8 mouse cellular contexts compared by ENCODE assay signal in the genomic region with DNA sequence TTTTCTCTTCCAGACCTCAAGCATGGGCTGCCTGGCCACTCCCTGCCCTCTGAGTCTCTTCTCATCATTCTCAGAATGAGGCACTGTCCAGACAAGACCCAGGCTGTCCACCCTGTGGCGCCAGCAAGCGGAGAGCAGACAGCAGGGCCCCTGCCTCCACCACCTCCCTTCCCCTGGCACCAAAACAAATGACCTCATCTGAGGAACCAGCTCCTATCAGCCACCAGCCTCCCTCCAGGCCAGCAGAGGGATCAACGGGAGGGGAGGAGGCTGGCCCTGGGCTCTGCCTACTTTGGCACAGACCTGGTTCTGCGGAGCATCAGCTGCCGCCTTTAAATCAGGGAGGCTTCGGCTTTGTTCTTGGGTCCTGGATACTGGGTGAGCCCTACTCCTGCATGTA. TPM values are rescaled to one million over a fixed set of nuclear protein-coding genes. Genes with fewer than 3 reads are reported as not detected.
DNase-seq lines count a peak whose midpoint lies in the region; ATAC-seq and TF ChIP-seq lines count a peak whose summit lies in the region.

No protein-coding gene starts in this region.

- TF ChIP-seq CTCF in liver, postnatal 0 days (IDR thresholded peaks at IDR 0.05; ENCODE audit: low read depth): peak; percentile 34

- no peak overlapping the region for H3K27ac ChIP-seq in midbrain, embryonic 14.5 days (replicated peaks; ENCODE audit: low read depth, low read length)
- H3K27ac ChIP-seq in midbrain, embryonic 11.5 days (ENCODE audit: low read depth, low read length): no peak overlapping the region
- H3K27ac ChIP-seq in hindbrain, embryonic 16.5 days (ENCODE audit: low read depth, low read length): no peak overlapping the region
- no peak overlapping the region for H3K27ac ChIP-seq in liver, postnatal 0 days (ENCODE audit: low read depth)
- H3K27ac ChIP-seq in stomach, embryonic 14.5 days (ENCODE audit: low read length): no peak overlapping the region

- no peak for TF ChIP-seq EP300 in liver, postnatal 0 days (IDR thresholded peaks at IDR 0.05; ENCODE audit: low read depth)

- WGBS in midbrain, embryonic 14.5 days: 36% methylated on average over 6 of the region's 6 CpGs
- 45% methylated on average over 6 of the region's 6 CpGs for WGBS in midbrain, embryonic 11.5 days
- 30% methylated on average over 6 of the region's 6 CpGs for WGBS in hindbrain, embryonic 16.5 days
- 38% methylated on average over 6 of the region's 6 CpGs for WGBS in liver, postnatal 0 days (ENCODE audit: insufficient replicate concordance)
- 28% methylated on average over 6 of the region's 6 CpGs for WGBS in stomach, embryonic 14.5 days

- no peak overlapping the region for H3K4me3 ChIP-seq in midbrain, embryonic 14.5 days (replicated peaks; ENCODE audit: low read depth, low read length)
- H3K4me3 ChIP-seq in midbrain, embryonic 11.5 days (ENCODE audit: low read depth, low read length): no peak overlapping the region
- H3K4me3 ChIP-seq in hindbrain, embryonic 16.5 days (ENCODE audit: low read length): no peak overlapping the region
- H3K4me3 ChIP-seq in liver, postnatal 0 days (ENCODE audit: low read depth, low read length): no peak overlapping the region
- H3K4me3 ChIP-seq in stomach, embryonic 14.5 days (ENCODE audit: low read depth, low read length): no peak overlapping the region

- H3K9me3 ChIP-seq in midbrain, embryonic 14.5 days (ENCODE audit: control insufficient read depth, low read length): no peaks in the 10 kb centered on the region
- H3K9me3 ChIP-seq in midbrain, embryonic 11.5 days (ENCODE audit: control insufficient read depth, low read length): no peaks in the 10 kb centered on the region
- no peaks in the 10 kb centered on the region for H3K9me3 ChIP-seq in hindbrain, embryonic 16.5 days (ENCODE audit: control insufficient read depth, low read length)
- no peaks in the 10 kb centered on the region for H3K9me3 ChIP-seq in liver, postnatal 0 days (ENCODE audit: low read length)
- H3K9me3 ChIP-seq in stomach, embryonic 14.5 days (ENCODE audit: control insufficient read depth, low read depth, low read length): no peaks in the 10 kb centered on the region

- peak; percentile 38 for DNase-seq in midbrain, embryonic 14.5 days
- no peak for DNase-seq in midbrain, embryonic 11.5 days (ENCODE audit: low spot score, missing footprints)
- DNase-seq in cerebellum, adult 9-11 months: peak; percentile 97
- peak; percentile 56 for DNase-seq in gastrocnemius, postnatal 25 days
- DNase-seq in liver, postnatal 0 days: peak; percentile 41
- no peak for DNase-seq in spleen, postnatal 10 days (ENCODE audit: low spot score in 2 of 2)

- no peaks in the 10 kb centered on the region for H3K4me1 ChIP-seq in midbrain, embryonic 14.5 days (ENCODE audit: control insufficient read depth, insufficient read depth, low read length)
- H3K4me1 ChIP-seq in midbrain, embryonic 11.5 days (ENCODE audit: control insufficient read depth, insufficient read depth, low read length): no peaks in the 10 kb centered on the region
- H3K4me1 ChIP-seq in hindbrain, embryonic 16.5 days (ENCODE audit: control insufficient read depth, insufficient read depth, low read depth, low read length): no peaks in the 10 kb centered on the region
- H3K4me1 ChIP-seq in liver, postnatal 0 days (ENCODE audit: insufficient read depth): no peaks in the 10 kb centered on the region
- H3K4me1 ChIP-seq in stomach, embryonic 14.5 days (ENCODE audit: control insufficient read depth, insufficient read depth, low read length): no peaks in the 10 kb centered on the region

- no peak overlapping the region for H3K4me2 ChIP-seq in midbrain, embryonic 14.5 days (ENCODE audit: low read length)
- no peak overlapping the region for H3K4me2 ChIP-seq in midbrain, embryonic 11.5 days
- no peak overlapping the region for H3K4me2 ChIP-seq in hindbrain, embryonic 16.5 days (ENCODE audit: low read length)
- H3K4me2 ChIP-seq in liver, postnatal 0 days (ENCODE audit: low read depth, low read length): no peak overlapping the region
- no peak overlapping the region for H3K4me2 ChIP-seq in stomach, embryonic 14.5 days (replicated peaks; ENCODE audit: low read depth, low read length)

- H3K36me3 ChIP-seq in midbrain, embryonic 14.5 days (ENCODE audit: control insufficient read depth, insufficient read depth, low read length): no peaks in the 10 kb centered on the region
- no peaks in the 10 kb centered on the region for H3K36me3 ChIP-seq in midbrain, embryonic 11.5 days (ENCODE audit: control insufficient read depth, insufficient read depth, low read length)
- no peaks in the 10 kb centered on the region for H3K36me3 ChIP-seq in hindbrain, embryonic 16.5 days (ENCODE audit: control insufficient read depth, insufficient read depth, low read length)
- H3K36me3 ChIP-seq in liver, postnatal 0 days (replicated peaks; ENCODE audit: insufficient read depth, low read length): no peaks in the 10 kb centered on the region
- no peaks in the 10 kb centered on the region for H3K36me3 ChIP-seq in stomach, embryonic 14.5 days (ENCODE audit: control insufficient read depth, insufficient read depth, low read length)

- no peak for ATAC-seq in midbrain, embryonic 14.5 days (ENCODE audit: low FRiP score, low TSS enrichment)
- ATAC-seq in midbrain, embryonic 11.5 days (ENCODE audit: low FRiP score): no peak
- peak; percentile 80 for ATAC-seq in hindbrain, embryonic 16.5 days
- ATAC-seq in liver, postnatal 0 days: peak; percentile 82
- peak; percentile 65; the same call in 1 of the 2 replicates for ATAC-seq in stomach, embryonic 14.5 days (ENCODE audit: insufficient number of reproducible peaks, insufficient read depth, low FRiP score, low read depth)

- no peak overlapping the region for H3K9ac ChIP-seq in midbrain, embryonic 14.5 days (replicated peaks; ENCODE audit: low read length)
- H3K9ac ChIP-seq in midbrain, embryonic 11.5 days (ENCODE audit: low read length): no peak overlapping the region
- H3K9ac ChIP-seq in hindbrain, embryonic 16.5 days (ENCODE audit: low read depth, low read length): no peak overlapping the region
- no peak overlapping the region for H3K9ac ChIP-seq in liver, postnatal 0 days (replicated peaks)
- H3K9ac ChIP-seq in stomach, embryonic 14.5 days (replicated peaks; ENCODE audit: low read depth, low read length): no peak overlapping the region

- no peaks in the 10 kb centered on the region for H3K27me3 ChIP-seq in midbrain, embryonic 14.5 days (ENCODE audit: control insufficient read depth, insufficient read depth, low read length)
- no peaks in the 10 kb centered on the region for H3K27me3 ChIP-seq in midbrain, embryonic 11.5 days (ENCODE audit: control insufficient read depth, insufficient read depth, low read length)
- no peaks in the 10 kb centered on the region for H3K27me3 ChIP-seq in hindbrain, embryonic 16.5 days (replicated peaks; ENCODE audit: control insufficient read depth, insufficient read depth, low read length)
- H3K27me3 ChIP-seq in liver, postnatal 0 days (ENCODE audit: insufficient read depth, low read length): 0 out of 2 replicates have a peak, but pooled peaks cover 3% of the 10 kb centered on the region
- H3K27me3 ChIP-seq in stomach, embryonic 14.5 days (ENCODE audit: control insufficient read depth, insufficient read depth, low read length): no peaks in the 10 kb centered on the region

RNA-seq across cellular contexts. Expression of a gene that starts 5.0 kb away (rescaled TPM):
- polyA plus RNA-seq in midbrain, embryonic 14.5 days (2014; fragmentation: Nextera tagmentation; extraction: Ambion mirVana): not detected in 2 replicates
- polyA plus RNA-seq in midbrain, embryonic 11.5 days (2014; fragmentation: Nextera tagmentation; extraction: Ambion mirVana): not detected in 2 replicates
- not detected for total RNA-seq in gastrocnemius, postnatal 25 days (2021)
- not detected in 2 replicates for polyA plus RNA-seq in hindbrain, embryonic 16.5 days (2015; fragmentation: Nextera tagmentation; extraction: Ambion mirVana)
- not detected in 2 replicates for polyA plus RNA-seq in liver, postnatal 0 days (2015; fragmentation: Nextera tagmentation; extraction: Ambion mirVana)
- polyA plus RNA-seq in stomach, embryonic 14.5 days (2014; fragmentation: Nextera tagmentation; extraction: Ambion mirVana): not detected in 2 replicates

RNA-seq across cellular contexts. Expression of a gene that starts 7.9 kb away (rescaled TPM):
- polyA plus RNA-seq in midbrain, embryonic 14.5 days (2014; fragmentation: Nextera tagmentation; extraction: Ambion mirVana): 0.29 TPM in 1 of 2 replicates, not detected in the other
- not detected in 2 replicates for polyA plus RNA-seq in midbrain, embryonic 11.5 days (2014; fragmentation: Nextera tagmentation; extraction: Ambion mirVana)
- not detected for total RNA-seq in gastrocnemius, postnatal 25 days (2021)
- polyA plus RNA-seq in hindbrain, embryonic 16.5 days (2015; fragmentation: Nextera tagmentation; extraction: Ambion mirVana): 0.65 TPM in 1 of 2 replicates, not detected in the other
- not detected in 2 replicates for polyA plus RNA-seq in liver, postnatal 0 days (2015; fragmentation: Nextera tagmentation; extraction: Ambion mirVana)
- 0.35 TPM in 1 of 2 replicates, not detected in the other for polyA plus RNA-seq in stomach, embryonic 14.5 days (2014; fragmentation: Nextera tagmentation; extraction: Ambion mirVana)

RNA-seq across cellular contexts. Expression of a gene that starts 43.2 kb away (rescaled TPM):
- not detected in 2 replicates for polyA plus RNA-seq in midbrain, embryonic 14.5 days (2014; fragmentation: Nextera tagmentation; extraction: Ambion mirVana)
- not detected in 2 replicates for polyA plus RNA-seq in midbrain, embryonic 11.5 days (2014; fragmentation: Nextera tagmentation; extraction: Ambion mirVana)
- total RNA-seq in gastrocnemius, postnatal 25 days (2021): not detected
- not detected in 2 replicates for polyA plus RNA-seq in hindbrain, embryonic 16.5 days (2015; fragmentation: Nextera tagmentation; extraction: Ambion mirVana)
- polyA plus RNA-seq in liver, postnatal 0 days (2015; fragmentation: Nextera tagmentation; extraction: Ambion mirVana): not detected in 2 replicates
- polyA plus RNA-seq in stomach, embryonic 14.5 days (2014; fragmentation: Nextera tagmentation; extraction: Ambion mirVana): not detected in 2 replicates

RNA-seq across cellular contexts. Expression of a gene that starts 56.9 kb away (rescaled TPM):
- 0.75 TPM in 1 of 2 replicates, not detected in the other for polyA plus RNA-seq in midbrain, embryonic 14.5 days (2014; fragmentation: Nextera tagmentation; extraction: Ambion mirVana)
- not detected in 2 replicates for polyA plus RNA-seq in midbrain, embryonic 11.5 days (2014; fragmentation: Nextera tagmentation; extraction: Ambion mirVana)
- total RNA-seq in gastrocnemius, postnatal 25 days (2021): not detected
- not detected in 2 replicates for polyA plus RNA-seq in hindbrain, embryonic 16.5 days (2015; fragmentation: Nextera tagmentation; extraction: Ambion mirVana)
- polyA plus RNA-seq in liver, postnatal 0 days (2015; fragmentation: Nextera tagmentation; extraction: Ambion mirVana): not detected in 2 replicates
- polyA plus RNA-seq in stomach, embryonic 14.5 days (2014; fragmentation: Nextera tagmentation; extraction: Ambion mirVana): not detected in 2 replicates

Comparison
In these comparisons a context has a peak if more than half of its experiments do, and no peak if none do; other contexts are left out.
1. DNase-seq: peak in midbrain, embryonic 14.5 days (single experiment), cerebellum, adult 9-11 months (single experiment), gastrocnemius, postnatal 25 days (single experiment) and liver, postnatal 0 days (single experiment); none in midbrain, embryonic 11.5 days (single experiment) and spleen, postnatal 10 days (0 of 2).
2. ATAC-seq: peak in hindbrain, embryonic 16.5 days (single experiment), liver, postnatal 0 days (single experiment) and stomach, embryonic 14.5 days (single experiment); none in midbrain, embryonic 14.5 days (single experiment) and midbrain, embryonic 11.5 days (single experiment).